Mouse (Mus musculus) bone marrow, adult 2 months (tissue): ENCODE results near the gene Psmd13.

Experiments
- CTCF ChIP-seq: fragments of 200-500 bp; IDR thresholded peaks from 2 replicates; pipeline ENCODE4 v1.5.1; 2011; ENCODE audit warnings: low read length, control low read depth; ENCODE audit not compliant: control insufficient read depth, insufficient read depth
- POLR2A ChIP-seq: fragments of 200-500 bp; IDR thresholded peaks from 2 replicates; pipeline ENCODE4 v1.6.1; 2011; ENCODE audit warnings: low read depth, mild to moderate bottlenecking, control low read depth, low read length, borderline replicate concordance; ENCODE audit not compliant: control insufficient read depth

DNA sequence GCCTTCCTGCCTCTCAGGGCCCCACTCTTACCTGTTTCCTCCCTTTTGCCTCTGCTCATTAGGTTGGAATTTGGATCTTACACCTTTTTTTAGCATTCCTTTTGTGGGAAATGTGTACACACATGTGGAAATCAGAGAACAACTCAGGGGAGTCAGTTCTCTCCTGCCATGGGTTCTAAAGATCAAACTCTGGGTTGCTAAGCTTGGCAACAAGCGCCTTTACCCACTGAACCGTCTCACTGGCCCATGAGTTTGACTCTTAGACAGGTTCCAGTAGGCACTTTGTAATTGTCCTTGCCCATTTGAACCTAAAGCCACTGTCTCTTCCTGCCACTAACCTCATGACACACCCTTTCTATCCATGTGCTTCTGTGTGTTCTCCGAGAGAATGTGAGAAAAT lies 12.8 kb downstream of the Psmd13 start:
- TF ChIP-seq CTCF (no peak), POLR2A (no peak)
